Mouse (Mus musculus): ENCODE data around the gene Kirrel3. TPM values are rescaled to one million over a fixed set of nuclear protein-coding genes. Genes with fewer than 3 reads are reported as not detected.

The Kirrel3 gene
- polyA plus RNA-seq, 1 experiment from 2014 or later = 11.4 TPM

- H3K4me3 ChIP-seq (replicated peaks) = no peak overlapping the region
- no peak overlapping the region for H3K27ac ChIP-seq
- no peaks in the 10 kb centered on the region for H3K36me3 ChIP-seq (replicated peaks)
- WGBS = 88% methylated on average over 1 of the region's 1 CpGs
- no peak for ATAC-seq (ENCODE audit: low FRiP score)
- peaks cover 22% of the 10 kb centered on the region for H3K27me3 ChIP-seq
- H3K4me1 ChIP-seq = no peaks in the 10 kb centered on the region; the same call in 1 of the 2 replicates
- H3K9ac ChIP-seq = no peak overlapping the region
- H3K4me2 ChIP-seq = no peak overlapping the region
- no peaks in the 10 kb centered on the region for H3K9me3 ChIP-seq
Measured at GRCm38 (mm10) chr9:34974326-34974725, 488.6 kb downstream of the Kirrel3 start.

DNA sequence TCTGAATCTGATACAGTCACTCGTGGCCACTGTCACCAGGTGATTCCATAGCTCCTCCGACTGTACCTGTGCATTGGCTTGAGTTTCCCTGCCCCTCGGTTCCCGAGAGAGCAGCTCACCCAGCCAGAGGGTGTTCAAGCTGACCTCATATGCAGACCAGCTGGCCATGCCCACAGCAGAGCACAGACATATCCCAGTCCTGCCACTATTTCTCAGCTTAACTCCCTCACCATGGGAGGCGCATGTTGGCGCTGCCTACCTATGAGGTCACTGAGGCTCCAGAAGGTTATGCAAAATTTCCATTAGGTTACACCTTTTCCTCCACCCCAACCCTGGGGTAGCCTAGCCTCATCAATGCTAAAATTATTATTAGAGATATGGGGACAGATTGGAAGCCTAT, 489.6 kb downstream of the Kirrel3 start:
- H3K27me3 ChIP-seq = peaks cover 15% of the 10 kb centered on the region
- WGBS = 93% methylated on average over 6 of the region's 6 CpGs
- H3K36me3 ChIP-seq (replicated peaks) = no peaks in the 10 kb centered on the region
- H3K4me2 ChIP-seq = no peak overlapping the region
- ATAC-seq (ENCODE audit: low FRiP score) = no peak; the same call in 1 of the 2 replicates
- H3K4me3 ChIP-seq (replicated peaks) = no peak overlapping the region
- no peaks in the 10 kb centered on the region; the same call in 1 of the 2 replicates for H3K4me1 ChIP-seq
- H3K9ac ChIP-seq = no peak overlapping the region
- no peak overlapping the region for H3K27ac ChIP-seq
- H3K9me3 ChIP-seq = no peaks in the 10 kb centered on the region

DNA sequence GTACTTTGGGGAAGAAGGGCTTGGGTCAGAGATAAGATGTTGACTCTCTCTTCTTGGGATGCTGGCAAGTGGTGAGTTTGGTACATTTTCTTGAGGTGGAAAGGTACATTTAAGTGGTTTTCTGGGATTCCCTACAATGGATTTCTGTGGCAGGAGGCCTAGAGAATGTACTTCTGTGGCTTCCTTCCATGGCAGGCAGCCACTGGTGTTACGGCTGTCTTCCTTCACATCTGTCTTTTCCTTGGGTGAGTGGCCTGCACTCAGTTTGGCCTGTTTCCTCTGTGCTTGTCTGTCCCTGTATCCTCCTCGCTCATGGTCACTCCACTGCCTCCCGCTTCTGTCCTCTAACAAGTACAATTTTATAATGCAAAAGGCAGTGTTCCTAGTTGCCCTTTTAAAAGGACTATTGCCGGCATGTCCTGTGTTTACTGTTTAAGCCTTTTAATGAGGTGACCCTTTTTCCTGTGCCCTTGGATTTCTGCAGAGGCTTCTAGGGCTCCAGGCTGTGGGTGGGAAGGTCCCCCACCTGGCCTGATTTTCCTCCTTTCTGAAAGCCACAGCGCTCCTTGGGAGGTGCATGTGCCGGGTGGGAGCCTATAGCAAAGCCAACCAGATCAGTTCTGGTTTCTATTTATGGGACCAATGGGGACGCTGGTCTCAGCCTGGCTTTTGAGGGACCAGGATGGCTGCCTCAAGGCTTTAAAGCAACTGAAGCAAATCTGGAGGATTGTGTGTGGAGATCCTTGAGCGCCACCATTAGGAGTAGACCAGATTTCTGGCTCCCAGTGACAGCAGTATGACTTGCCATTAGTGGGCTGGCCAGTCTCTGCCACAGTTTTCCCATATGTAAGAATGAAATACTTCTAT, 491.1 kb downstream of the Kirrel3 start:
- peaks cover 3% of the 10 kb centered on the region; the same call in 1 of the 2 replicates for H3K27me3 ChIP-seq
- no peak overlapping the region for H3K4me2 ChIP-seq
- WGBS = 83% methylated on average over 8 of the region's 8 CpGs
- ATAC-seq (ENCODE audit: low FRiP score) = no peak
- H3K4me1 ChIP-seq = no peaks in the 10 kb centered on the region
- H3K9me3 ChIP-seq = no peaks in the 10 kb centered on the region
- no peak overlapping the region for H3K27ac ChIP-seq
- no peak overlapping the region for H3K9ac ChIP-seq
- no peak overlapping the region for H3K4me3 ChIP-seq (replicated peaks)
- H3K36me3 ChIP-seq (replicated peaks) = no peaks in the 10 kb centered on the region

GRCm38 (mm10) chr9:34977700-34978099, 492.0 kb downstream of the Kirrel3 start:
- 83% methylated on average over 8 of the region's 8 CpGs for WGBS
- H3K4me3 ChIP-seq (replicated peaks) = no peak overlapping the region
- H3K4me2 ChIP-seq = no peak overlapping the region
- no peaks in the 10 kb centered on the region for H3K9me3 ChIP-seq
- no peaks in the 10 kb centered on the region for H3K36me3 ChIP-seq (replicated peaks)
- no peaks in the 10 kb centered on the region for H3K4me1 ChIP-seq
- no peak overlapping the region for H3K9ac ChIP-seq
- peaks cover 3% of the 10 kb centered on the region; the same call in 1 of the 2 replicates for H3K27me3 ChIP-seq
- ATAC-seq (ENCODE audit: low FRiP score) = no peak
- no peak overlapping the region for H3K27ac ChIP-seq

DNA sequence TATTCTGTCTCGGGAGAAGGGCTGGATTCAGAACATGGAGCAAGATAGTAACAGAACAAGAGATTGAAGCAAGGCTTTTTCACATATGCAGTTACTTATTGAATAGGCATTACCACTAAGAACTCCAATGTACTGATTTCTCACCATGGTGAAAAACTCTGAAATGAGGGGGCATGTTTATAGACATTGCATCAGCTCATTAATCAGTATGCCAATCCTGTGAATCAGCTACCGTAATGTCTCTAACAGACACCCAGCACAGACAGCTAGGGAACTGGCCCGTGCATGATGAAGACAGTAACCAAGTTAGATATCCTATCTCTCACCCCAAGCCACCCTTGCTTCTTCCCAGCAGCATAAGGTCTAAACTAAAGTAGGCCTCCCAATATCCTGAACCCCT, 492.5 kb downstream of the Kirrel3 start:
- Histone ChIP-seq H3K9ac (no peak overlapping the region), H3K27ac (no peak overlapping the region), H3K4me2 (no peak overlapping the region), H3K9me3 (no peaks in the 10 kb centered on the region), H3K36me3 (replicated peaks) (no peaks in the 10 kb centered on the region), H3K4me1 (no peaks in the 10 kb centered on the region), H3K27me3 (peaks cover 3% of the 10 kb centered on the region; the same call in 1 of the 2 replicates), H3K4me3 (replicated peaks) (no peak overlapping the region)
- 85% methylated on average over 3 of the region's 3 CpGs for WGBS
- no peak for ATAC-seq (ENCODE audit: low FRiP score)

DNA sequence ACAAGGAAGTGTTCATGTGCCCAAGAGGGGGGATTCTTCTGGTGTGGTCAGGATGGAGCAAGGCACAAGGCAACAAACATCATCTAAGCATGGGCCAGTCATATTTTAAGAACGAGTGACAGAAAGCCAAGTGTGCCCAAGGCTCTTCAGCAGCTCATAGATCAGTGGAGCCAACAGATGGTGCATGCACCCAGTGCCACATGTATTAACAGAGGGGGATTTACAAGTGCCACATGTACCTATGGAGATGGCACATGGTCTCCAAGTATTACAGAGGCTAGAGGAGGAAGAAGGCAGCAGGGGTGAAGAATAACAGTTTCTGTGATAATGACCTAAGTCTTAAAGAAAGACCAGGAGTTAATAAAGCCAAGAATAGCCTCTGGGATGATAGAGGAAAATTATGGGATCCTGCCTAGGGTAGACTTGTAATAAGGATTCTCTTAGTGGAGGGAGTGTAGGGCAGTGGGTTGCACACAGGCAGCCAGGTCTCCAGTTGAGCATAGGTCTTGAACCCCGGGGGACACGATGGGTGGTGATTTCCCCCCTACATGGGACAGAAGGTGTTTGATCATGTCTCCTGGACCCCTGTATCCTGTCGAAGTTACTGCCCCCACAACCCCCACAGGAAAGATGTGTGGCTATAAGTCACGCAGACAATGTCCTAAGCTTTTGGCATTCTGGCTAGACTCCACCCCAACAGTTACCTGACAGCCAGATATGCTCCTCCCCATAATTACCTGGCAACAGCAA, 495.0 kb downstream of the Kirrel3 start:
- ATAC-seq (ENCODE audit: low FRiP score) = no peak
- Histone ChIP-seq H3K36me3 (replicated peaks) (no peaks in the 10 kb centered on the region), H3K4me1 (0 out of 2 replicates have a peak, but pooled peaks cover 2% of the 10 kb centered on the region), H3K4me2 (no peak overlapping the region), H3K9ac (no peak overlapping the region), H3K4me3 (replicated peaks) (no peak overlapping the region), H3K9me3 (no peaks in the 10 kb centered on the region), H3K27me3 (peaks cover 12% of the 10 kb centered on the region; the same call in 1 of the 2 replicates), H3K27ac (no peak overlapping the region)
- whole genome bisulfite sequencing = 85% methylated on average over 5 of the region's 5 CpGs

DNA sequence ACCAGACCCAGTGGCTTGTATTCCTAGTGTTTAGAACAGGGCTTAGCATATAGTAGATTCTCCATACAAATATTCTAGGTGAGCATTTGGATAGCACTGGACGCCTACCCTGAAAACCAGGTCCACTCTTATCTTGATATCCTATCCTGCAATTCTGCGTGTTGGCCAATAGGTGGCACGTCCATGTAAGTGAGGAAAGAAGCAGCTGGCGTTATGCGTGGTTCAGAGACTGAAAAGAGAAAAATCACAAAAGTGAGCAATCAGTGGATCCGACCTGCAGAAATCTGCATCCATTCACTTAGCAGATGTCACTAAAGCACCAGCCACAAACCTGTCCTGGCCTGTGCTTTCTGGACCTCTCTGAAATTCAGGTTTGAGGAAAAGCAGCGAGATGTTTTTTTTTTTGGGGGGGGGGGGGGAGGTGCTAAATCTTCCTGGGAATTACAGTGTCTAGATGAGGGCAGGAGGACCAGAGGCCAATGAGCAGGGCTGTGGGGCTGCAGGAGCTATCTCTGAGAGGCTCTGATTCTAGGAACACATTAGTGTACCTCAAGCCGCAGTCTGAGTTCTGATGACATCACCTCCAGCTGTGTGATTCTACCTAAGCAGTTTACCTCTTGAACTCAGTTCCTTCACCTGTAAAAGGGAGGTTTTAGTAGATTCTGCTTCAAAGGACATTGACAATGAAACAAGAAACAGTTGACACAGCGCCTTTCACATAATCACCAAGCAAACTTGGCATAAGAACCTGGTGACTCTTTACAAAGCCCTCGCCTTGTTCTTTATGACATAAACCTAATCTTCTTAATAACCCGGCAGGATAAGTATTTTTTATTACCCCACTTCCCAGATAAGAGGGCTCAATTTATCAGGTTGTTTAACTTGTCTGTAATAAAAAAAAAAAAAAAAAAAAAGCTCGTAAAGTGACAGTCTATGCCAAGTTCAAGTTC, 498.1 kb downstream of the Kirrel3 start:
- Histone ChIP-seq H3K4me2 (no peak overlapping the region), H3K9me3 (no peaks in the 10 kb centered on the region), H3K9ac (no peak overlapping the region; the same call in 1 of the 2 replicates), H3K36me3 (replicated peaks) (no peaks in the 10 kb centered on the region), H3K4me3 (replicated peaks) (no peak overlapping the region), H3K4me1 (peaks cover 10% of the 10 kb centered on the region; the same call in 1 of the 2 replicates), H3K27ac (no peak overlapping the region), H3K27me3 (peaks cover 18% of the 10 kb centered on the region; the same call in 1 of the 2 replicates)
- ATAC-seq (ENCODE audit: low FRiP score) = peak; percentile 61
- WGBS = 40% methylated on average over 12 of the region's 12 CpGs

DNA sequence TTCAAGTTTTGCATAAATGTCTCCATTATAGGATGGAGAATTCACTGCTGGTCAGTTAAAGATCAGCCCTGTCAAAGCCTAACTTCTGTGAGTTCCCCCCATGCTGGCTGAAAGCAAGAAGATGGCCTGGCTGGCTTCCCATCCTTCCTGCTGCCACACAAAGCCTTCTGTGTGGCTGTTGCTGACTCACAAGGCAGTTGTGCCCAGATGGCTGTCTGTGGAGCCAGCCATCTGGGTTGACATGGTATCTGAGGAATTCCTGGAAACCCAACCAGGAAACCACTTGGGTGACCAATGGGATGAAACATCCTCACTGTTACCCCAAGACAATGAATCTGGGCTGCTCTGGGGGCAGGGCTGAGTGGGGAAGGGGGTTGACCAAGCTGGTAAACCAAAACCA, 500.5 kb downstream of the Kirrel3 start:
- no peak for ATAC-seq (ENCODE audit: low FRiP score)
- no peak overlapping the region for H3K4me2 ChIP-seq
- no peak overlapping the region for H3K27ac ChIP-seq
- peaks cover 10% of the 10 kb centered on the region; the same call in 1 of the 2 replicates for H3K4me1 ChIP-seq
- H3K36me3 ChIP-seq (replicated peaks) = no peaks in the 10 kb centered on the region
- H3K9ac ChIP-seq = no peak overlapping the region
- H3K4me3 ChIP-seq (replicated peaks) = no peak overlapping the region
- H3K9me3 ChIP-seq = no peaks in the 10 kb centered on the region
- H3K27me3 ChIP-seq = peaks cover 18% of the 10 kb centered on the region; the same call in 1 of the 2 replicates

DNA sequence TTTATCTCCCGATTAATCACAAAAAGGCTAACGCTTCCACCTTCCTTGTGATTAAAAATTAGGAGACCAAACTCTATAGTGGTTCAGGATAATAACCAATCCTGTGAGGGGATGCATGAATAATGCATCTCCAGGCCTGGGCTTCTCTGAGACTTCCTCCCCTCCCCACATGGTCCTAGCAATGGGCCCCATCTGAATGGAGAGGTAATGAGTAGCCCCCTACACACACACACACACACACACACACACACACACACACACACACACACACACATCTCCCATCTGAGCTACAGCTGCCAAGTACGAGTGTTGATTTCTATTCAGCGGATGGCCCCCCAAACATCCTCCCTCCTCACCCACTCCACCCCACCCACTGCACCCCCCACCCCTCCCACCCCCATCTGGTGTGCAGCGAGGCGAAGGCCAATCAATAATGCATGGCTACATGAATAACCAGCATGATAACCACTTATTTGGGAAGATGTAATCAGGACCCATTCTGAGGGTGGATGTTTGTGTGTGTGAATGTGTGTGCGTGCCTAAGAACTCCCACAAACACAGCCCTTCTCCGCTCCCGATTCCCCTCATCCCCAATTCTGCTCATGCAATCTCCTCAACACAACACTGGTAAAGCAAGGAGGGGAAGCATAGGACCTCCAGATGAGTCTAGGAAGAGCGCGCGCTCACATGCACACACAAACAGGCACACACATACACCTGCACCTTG, 501.9 kb downstream of the Kirrel3 start:
- H3K27ac ChIP-seq = no peak overlapping the region
- peak; percentile 72 for ATAC-seq (ENCODE audit: low FRiP score)
- H3K9me3 ChIP-seq = no peaks in the 10 kb centered on the region
- no peak overlapping the region for H3K4me3 ChIP-seq (replicated peaks)
- H3K36me3 ChIP-seq (replicated peaks) = no peaks in the 10 kb centered on the region
- H3K4me1 ChIP-seq = peaks cover 10% of the 10 kb centered on the region; the same call in 1 of the 2 replicates
- peaks cover 18% of the 10 kb centered on the region; the same call in 1 of the 2 replicates for H3K27me3 ChIP-seq
- H3K4me2 ChIP-seq = no peak overlapping the region
- 77% methylated on average over 12 of the region's 12 CpGs for WGBS
- H3K9ac ChIP-seq = no peak overlapping the region

DNA sequence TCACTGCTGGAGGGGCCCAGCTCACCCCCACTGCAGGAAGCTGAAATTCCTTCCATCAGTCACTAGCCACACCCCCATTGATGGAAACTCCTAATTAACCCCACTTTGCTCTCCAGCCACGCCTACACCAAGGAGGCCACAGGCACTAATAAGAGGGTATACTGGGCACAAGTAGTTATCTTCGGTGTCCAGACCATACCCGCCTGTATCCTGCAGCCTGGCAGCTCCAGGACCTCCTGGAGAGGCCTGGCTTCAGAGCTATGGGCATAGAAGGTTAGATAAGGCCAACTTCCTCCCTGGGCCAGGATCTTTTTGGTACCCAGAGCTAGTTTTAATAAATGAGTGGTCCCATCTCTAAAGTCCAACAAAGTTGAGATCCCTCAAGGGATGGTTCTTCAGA, 503.0 kb downstream of the Kirrel3 start:
- Histone ChIP-seq H3K4me3 (replicated peaks) (no peak overlapping the region), H3K36me3 (replicated peaks) (no peaks in the 10 kb centered on the region), H3K4me2 (no peak overlapping the region), H3K4me1 (peaks cover 9% of the 10 kb centered on the region; the same call in 1 of the 2 replicates), H3K27me3 (peaks cover 20% of the 10 kb centered on the region; the same call in 1 of the 2 replicates), H3K27ac (no peak overlapping the region), H3K9ac (no peak overlapping the region), H3K9me3 (no peaks in the 10 kb centered on the region)
- ATAC-seq (ENCODE audit: low FRiP score) = no peak
- WGBS = 64% methylated on average over 3 of the region's 3 CpGs

- peaks cover 19% of the 10 kb centered on the region for H3K4me1 ChIP-seq
- H3K9ac ChIP-seq = no peak overlapping the region
- no peak overlapping the region for H3K27ac ChIP-seq
- H3K27me3 ChIP-seq = 0 out of 2 replicates have a peak, but pooled peaks cover 7% of the 10 kb centered on the region
- no peak overlapping the region for H3K4me3 ChIP-seq (replicated peaks)
- no peaks in the 10 kb centered on the region for H3K36me3 ChIP-seq (replicated peaks)
- H3K9me3 ChIP-seq = no peaks in the 10 kb centered on the region
- WGBS = 30% methylated on average over 4 of the region's 4 CpGs
- H3K4me2 ChIP-seq = no peak overlapping the region
- ATAC-seq (ENCODE audit: low FRiP score) = no peak
Measured at GRCm38 (mm10) chr9:34992201-34992600, 506.5 kb downstream of the Kirrel3 start.
